Mouse (Mus musculus) E14TG2a.4 (cell line): Measurements from ENCODE around the gene Serpina3b.

Experiments used
- CTCF ChIP-seq: conservative IDR thresholded peaks from 2 replicates; pipeline ENCODE4 v1.5.1; 2014; ENCODE audit warnings: low read length
- NANOG ChIP-seq: IDR thresholded peaks from 2 replicates; pipeline ENCODE4 v1.6.1; 2014; ENCODE audit warnings: borderline replicate concordance, low read length, mixed read lengths

DNA sequence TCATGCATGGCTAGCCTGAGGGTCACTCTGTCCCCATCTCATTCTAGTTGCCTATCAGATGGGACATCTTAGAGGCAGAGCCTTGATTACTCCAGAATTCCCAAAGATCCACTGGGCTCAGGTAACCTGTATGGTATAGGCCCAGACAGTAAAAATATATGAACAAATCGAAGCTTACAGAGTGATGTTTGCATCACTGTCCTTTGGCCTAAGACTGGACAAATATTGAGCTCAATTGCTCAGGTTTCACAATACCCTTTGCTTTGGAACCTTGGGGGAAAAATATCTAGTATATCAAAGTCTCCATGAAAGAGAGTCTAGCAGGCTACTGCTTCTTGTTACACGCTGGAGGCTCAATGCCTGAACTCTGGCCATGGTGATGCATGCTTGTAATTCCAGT lies 37.7 kb upstream of the Serpina3b start:
- TF ChIP-seq CTCF (no peak), NANOG (no peak)
